Mouse (Mus musculus) MEL (cell line): Measurements from ENCODE around the gene Ccser1.

Source experiments
- EP300 ChIP-seq, 2 experiments: IDR thresholded peaks; 2 replicates each; pipeline ENCODE4 v1.6.1; 2011; ENCODE audit warnings: improper control_type of control experiment in 2 of 2, low read length in 2 of 2, low read depth in 1 of 2, mild to moderate bottlenecking in 1 of 2
- JUND ChIP-seq: IDR thresholded peaks from 2 replicates; pipeline ENCODE4 v1.6.1; 2011; ENCODE audit warnings: low read depth, mild to moderate bottlenecking, improper control_type of control experiment, low read length
- POLR2A ChIP-seq, 2 experiments: IDR thresholded peaks; 2 replicates each; pipeline ENCODE4 v1.6.1; 2011 to 2012; ENCODE audit warnings: low read length in 2 of 2, mild to moderate bottlenecking in 2 of 2, control low read depth in 1 of 2, improper control_type of control experiment in 1 of 2, low read depth in 1 of 2, moderate library complexity in 1 of 2; ENCODE audit not compliant: control insufficient read depth in 1 of 2, insufficient read depth in 1 of 2, poor library complexity in 1 of 2
- TCF12 ChIP-seq: IDR thresholded peaks from 2 replicates; pipeline ENCODE4 v1.6.1; 2014; ENCODE audit warnings: low read depth, mild to moderate bottlenecking, inconsistent platforms, low read length, improper control_type of control experiment, moderate library complexity

DNA sequence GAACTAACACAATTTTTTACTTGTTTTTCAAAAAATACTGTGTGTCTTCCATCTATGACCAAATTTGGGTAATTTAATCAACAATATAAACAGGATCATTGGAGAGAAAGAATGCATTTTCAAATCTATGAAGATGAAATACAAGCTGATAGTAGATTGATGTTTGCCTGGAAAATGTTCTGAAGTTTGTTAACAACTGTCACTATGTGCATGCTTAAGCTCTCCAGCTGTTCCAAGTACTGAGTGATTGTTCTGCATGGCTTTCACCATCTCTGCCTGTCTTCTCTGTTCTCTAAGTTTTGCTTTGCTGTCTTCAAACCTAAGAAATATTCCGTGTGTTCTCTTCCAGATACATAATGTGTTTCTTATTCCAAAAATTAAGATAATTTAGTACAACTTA, 751.5 kb downstream of the Ccser1 start:
- TF ChIP-seq TCF12 (no peak), EP300 (IDR thresholded peaks at IDR 0.05; ENCODE audit: low read depth in 1 of 2, low read length in 2 of 2) (no peak), POLR2A (IDR thresholded peaks at IDR 0.05; ENCODE audit: control insufficient read depth in 1 of 2, insufficient read depth in 1 of 2, low read depth in 1 of 2, low read length in 2 of 2, poor library complexity in 1 of 2) (no peak), JUND (no peak)
